Mouse (Mus musculus): ENCODE measurements around the gene Chrna9. TPM values are rescaled to one million over a fixed set of nuclear protein-coding genes. Genes with fewer than 3 reads are reported as not detected.

Gene Chrna9
- polyA plus RNA-seq (2015; fragmentation: Nextera tagmentation; extraction: Ambion mirVana), result 0.37 TPM in 1 of 2 replicates, not detected in the other

GRCm38 (mm10) chr5:65934783-65935182, at the start of gene Chrna9:
Gene Chrna9 (plus strand): TSS chr5:65934921.
- no peak within 1 kb of the TSS for H3K27ac ChIP-seq
- H3K4me2 ChIP-seq, result no peak within 1 kb of the TSS
- WGBS, result 86% methylated on average over 5 of the region's 5 CpGs
- no peaks in the 10 kb centered on the region for H3K4me1 ChIP-seq
- no peaks in the 10 kb centered on the region for H3K27me3 ChIP-seq
- no peak within 1 kb of the TSS for H3K9ac ChIP-seq
- no peaks in the 10 kb centered on the region for H3K9me3 ChIP-seq
- H3K4me3 ChIP-seq, result no peak within 1 kb of the TSS
- ATAC-seq (ENCODE audit: insufficient number of reproducible peaks, insufficient read depth, low FRiP score, low TSS enrichment, low read depth), result no peak
- H3K36me3 ChIP-seq, result no peaks in the 10 kb centered on the region

GRCm38 (mm10) chr5:65885699-65886443, 48.9 kb upstream of the Chrna9 start:
- Histone ChIP-seq H3K9ac (no peak overlapping the region), H3K27me3 (no peaks in the 10 kb centered on the region), H3K27ac (no peak overlapping the region), H3K4me1 (peaks cover 7% of the 10 kb centered on the region; the same call in 1 of the 2 replicates), H3K4me2 (no peak overlapping the region), H3K4me3 (no peak overlapping the region), H3K9me3 (no peaks in the 10 kb centered on the region), H3K36me3 (no peaks in the 10 kb centered on the region)
- no peak for ATAC-seq (ENCODE audit: insufficient number of reproducible peaks, insufficient read depth, low FRiP score, low TSS enrichment, low read depth)
- 82% methylated on average over 15 of the region's 15 CpGs for WGBS

DNA sequence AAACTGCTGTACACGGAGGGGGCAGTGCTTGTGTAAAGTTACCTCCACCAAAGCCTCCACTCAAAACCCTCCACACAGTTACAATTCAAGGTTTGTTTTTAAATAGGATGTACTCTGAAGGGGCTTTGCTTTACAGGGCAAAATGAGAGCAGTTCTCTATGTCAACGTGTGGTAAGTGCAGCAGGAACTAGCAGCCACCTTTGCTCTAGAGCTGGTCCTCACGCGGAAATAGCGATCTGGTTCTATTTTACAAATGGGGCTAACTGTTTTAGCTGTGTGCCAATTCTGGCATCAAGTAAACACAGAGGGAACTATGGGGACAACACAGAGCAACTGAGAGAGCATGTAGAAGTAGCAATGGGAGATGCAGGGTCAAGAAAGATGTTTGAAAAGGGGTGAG, 46.6 kb upstream of the Chrna9 start:
- H3K9me3 ChIP-seq, result no peaks in the 10 kb centered on the region
- WGBS, result 91% methylated on average over 5 of the region's 5 CpGs

DNA sequence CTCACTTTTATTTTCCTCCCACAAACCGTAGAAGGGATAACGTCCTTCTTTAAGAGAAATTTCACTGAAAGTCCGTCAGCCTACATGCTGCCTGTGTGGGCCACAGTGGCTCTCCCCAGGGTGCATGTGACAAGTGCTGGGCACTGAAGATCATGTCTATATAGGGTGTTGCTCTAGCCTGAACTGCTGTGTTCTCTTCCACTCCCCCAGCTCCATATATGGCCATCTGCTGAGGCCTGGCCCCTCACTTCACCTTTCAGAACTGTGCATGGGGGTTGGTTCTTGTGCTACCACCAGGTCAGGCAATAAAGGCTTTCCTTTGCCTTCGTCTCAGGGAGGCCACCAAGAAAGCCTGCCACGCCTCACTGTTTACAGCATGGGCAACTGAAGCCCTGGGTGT, 45.7 kb upstream of the Chrna9 start:
- no peaks in the 10 kb centered on the region for H3K9me3 ChIP-seq
- H3K4me1 ChIP-seq, result no peaks in the 10 kb centered on the region
- H3K36me3 ChIP-seq, result no peaks in the 10 kb centered on the region
- no peak overlapping the region for H3K27ac ChIP-seq
- no peak overlapping the region for H3K4me2 ChIP-seq
- no peak overlapping the region for H3K4me3 ChIP-seq
- 77% methylated on average over 5 of the region's 5 CpGs for WGBS
- no peak overlapping the region for H3K9ac ChIP-seq
- ATAC-seq (ENCODE audit: insufficient number of reproducible peaks, insufficient read depth, low FRiP score, low TSS enrichment, low read depth), result no peak
- no peaks in the 10 kb centered on the region for H3K27me3 ChIP-seq

More for the DNA sequence above, 46.6 kb upstream of the Chrna9 start:
- no peak overlapping the region for H3K27ac ChIP-seq
- H3K4me2 ChIP-seq, result no peak overlapping the region
- H3K27me3 ChIP-seq, result no peaks in the 10 kb centered on the region
- H3K4me1 ChIP-seq, result 0 out of 2 replicates have a peak, but pooled peaks cover 2% of the 10 kb centered on the region
- no peak overlapping the region for H3K4me3 ChIP-seq
- no peak overlapping the region for H3K9ac ChIP-seq
- H3K36me3 ChIP-seq, result no peaks in the 10 kb centered on the region
- no peak for ATAC-seq (ENCODE audit: insufficient number of reproducible peaks, insufficient read depth, low FRiP score, low TSS enrichment, low read depth)

DNA sequence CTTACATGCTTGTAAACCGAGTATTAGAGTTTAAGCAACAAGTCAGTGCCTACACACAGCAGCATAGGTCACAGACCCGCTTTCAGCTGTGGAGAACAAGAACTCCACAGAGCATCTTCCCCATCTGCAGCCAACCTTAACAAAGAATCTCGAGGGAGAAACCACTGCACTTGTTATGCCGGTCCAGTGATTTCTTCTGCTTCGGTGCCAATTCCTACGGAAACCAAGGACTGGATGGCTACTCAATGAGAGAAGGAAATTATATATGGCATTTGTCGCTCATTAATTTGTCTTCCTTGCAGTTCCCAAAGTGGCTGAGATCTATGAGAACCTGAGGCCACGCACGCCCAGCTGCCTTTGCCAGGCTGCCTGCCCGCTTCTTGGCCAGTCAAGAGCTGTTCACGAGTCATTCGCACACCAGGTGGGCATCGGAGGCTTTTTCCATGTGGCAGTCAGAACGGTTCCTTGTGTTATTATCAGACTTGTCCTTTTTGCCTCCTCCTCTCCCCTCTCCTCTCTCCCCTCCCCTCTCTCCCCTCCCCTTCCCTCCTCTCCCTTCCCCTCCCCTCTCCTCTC, 43.4 kb upstream of the Chrna9 start:
- WGBS, result 85% methylated on average over 14 of the region's 14 CpGs
- Histone ChIP-seq H3K27me3 (no peaks in the 10 kb centered on the region), H3K4me3 (no peak overlapping the region), H3K9me3 (no peaks in the 10 kb centered on the region), H3K4me1 (no peaks in the 10 kb centered on the region), H3K9ac (no peak overlapping the region), H3K36me3 (no peaks in the 10 kb centered on the region), H3K27ac (no peak overlapping the region), H3K4me2 (no peak overlapping the region)
- no peak for ATAC-seq (ENCODE audit: insufficient number of reproducible peaks, insufficient read depth, low FRiP score, low TSS enrichment, low read depth)

- no peaks in the 10 kb centered on the region for H3K4me1 ChIP-seq
- 77% methylated on average over 6 of the region's 6 CpGs for WGBS
- H3K4me3 ChIP-seq, result no peak overlapping the region
- H3K27me3 ChIP-seq, result no peaks in the 10 kb centered on the region
- H3K9ac ChIP-seq, result no peak overlapping the region
- no peak for ATAC-seq (ENCODE audit: insufficient number of reproducible peaks, insufficient read depth, low FRiP score, low TSS enrichment, low read depth)
- no peaks in the 10 kb centered on the region for H3K9me3 ChIP-seq
- no peak overlapping the region for H3K27ac ChIP-seq
- H3K4me2 ChIP-seq, result no peak overlapping the region
- no peaks in the 10 kb centered on the region for H3K36me3 ChIP-seq
These were observed 39.5 kb upstream of the Chrna9 start for GRCm38 (mm10) chr5:65895121-65895692.

GRCm38 (mm10) chr5:65895764-65896163, 39.0 kb upstream of the Chrna9 start:
- Histone ChIP-seq H3K27ac (no peak overlapping the region), H3K9me3 (no peaks in the 10 kb centered on the region), H3K27me3 (no peaks in the 10 kb centered on the region), H3K4me2 (no peak overlapping the region), H3K4me1 (peaks cover 3% of the 10 kb centered on the region; the same call in 1 of the 2 replicates), H3K4me3 (no peak overlapping the region), H3K36me3 (no peaks in the 10 kb centered on the region), H3K9ac (no peak overlapping the region)
- 72% methylated on average over 7 of the region's 7 CpGs for WGBS
- ATAC-seq (ENCODE audit: insufficient number of reproducible peaks, insufficient read depth, low FRiP score, low TSS enrichment, low read depth), result no peak

- 88% methylated on average over 2 of the region's 2 CpGs for WGBS
- no peak for ATAC-seq (ENCODE audit: insufficient number of reproducible peaks, insufficient read depth, low FRiP score, low TSS enrichment, low read depth)
These were observed 37.0 kb upstream of the Chrna9 start for GRCm38 (mm10) chr5:65897731-65898130.

GRCm38 (mm10) chr5:65898683-65899082, 36.0 kb upstream of the Chrna9 start:
- no peak overlapping the region for H3K4me3 ChIP-seq
- no peak for ATAC-seq (ENCODE audit: insufficient number of reproducible peaks, insufficient read depth, low FRiP score, low TSS enrichment, low read depth)
- peaks cover 7% of the 10 kb centered on the region; the same call in 1 of the 2 replicates for H3K9me3 ChIP-seq
- H3K4me2 ChIP-seq, result no peak overlapping the region
- H3K27me3 ChIP-seq, result no peaks in the 10 kb centered on the region
- peaks cover 6% of the 10 kb centered on the region; the same call in 1 of the 2 replicates for H3K4me1 ChIP-seq
- H3K27ac ChIP-seq, result no peak overlapping the region
- WGBS, result 77% methylated on average over 3 of the region's 3 CpGs
- no peaks in the 10 kb centered on the region for H3K36me3 ChIP-seq
- no peak overlapping the region for H3K9ac ChIP-seq

More at GRCm38 (mm10) chr5:65897731-65898130, 37.0 kb upstream of the Chrna9 start:
- H3K27ac ChIP-seq, result no peak overlapping the region
- no peaks in the 10 kb centered on the region for H3K9me3 ChIP-seq
- H3K9ac ChIP-seq, result no peak overlapping the region
- no peaks in the 10 kb centered on the region for H3K36me3 ChIP-seq
- no peaks in the 10 kb centered on the region for H3K27me3 ChIP-seq
- H3K4me2 ChIP-seq, result no peak overlapping the region
- no peak overlapping the region for H3K4me3 ChIP-seq
- peaks cover 6% of the 10 kb centered on the region; the same call in 1 of the 2 replicates for H3K4me1 ChIP-seq

DNA sequence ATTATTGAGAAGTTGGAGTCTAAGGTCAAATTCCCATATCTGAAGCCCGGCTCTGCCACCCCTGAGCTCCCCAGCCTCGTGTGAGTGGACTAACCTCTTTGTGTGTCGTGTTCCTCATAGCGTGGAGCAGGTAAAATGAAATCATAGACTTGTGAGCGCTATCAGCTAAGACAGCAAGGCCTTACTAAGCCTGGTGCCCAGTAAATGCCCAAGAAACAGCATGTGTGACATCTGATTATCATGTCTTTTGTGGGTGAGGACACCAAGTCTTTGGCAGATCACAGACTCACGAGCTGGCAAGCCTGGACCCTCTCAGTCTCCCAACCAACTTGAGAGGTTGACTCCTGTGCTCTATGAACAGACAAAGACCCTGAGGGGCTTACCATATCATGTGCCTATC, 34.6 kb upstream of the Chrna9 start:
- ATAC-seq (ENCODE audit: insufficient number of reproducible peaks, insufficient read depth, low FRiP score, low TSS enrichment, low read depth), result no peak
- H3K36me3 ChIP-seq, result no peaks in the 10 kb centered on the region
- H3K9ac ChIP-seq, result no peak overlapping the region
- H3K4me3 ChIP-seq, result no peak overlapping the region
- WGBS, result 88% methylated on average over 6 of the region's 6 CpGs
- no peaks in the 10 kb centered on the region for H3K27me3 ChIP-seq
- H3K4me2 ChIP-seq, result no peak overlapping the region
- no peak overlapping the region for H3K27ac ChIP-seq
- peaks cover 6% of the 10 kb centered on the region; the same call in 1 of the 2 replicates for H3K4me1 ChIP-seq
- peaks cover 18% of the 10 kb centered on the region; the same call in 1 of the 2 replicates for H3K9me3 ChIP-seq

DNA sequence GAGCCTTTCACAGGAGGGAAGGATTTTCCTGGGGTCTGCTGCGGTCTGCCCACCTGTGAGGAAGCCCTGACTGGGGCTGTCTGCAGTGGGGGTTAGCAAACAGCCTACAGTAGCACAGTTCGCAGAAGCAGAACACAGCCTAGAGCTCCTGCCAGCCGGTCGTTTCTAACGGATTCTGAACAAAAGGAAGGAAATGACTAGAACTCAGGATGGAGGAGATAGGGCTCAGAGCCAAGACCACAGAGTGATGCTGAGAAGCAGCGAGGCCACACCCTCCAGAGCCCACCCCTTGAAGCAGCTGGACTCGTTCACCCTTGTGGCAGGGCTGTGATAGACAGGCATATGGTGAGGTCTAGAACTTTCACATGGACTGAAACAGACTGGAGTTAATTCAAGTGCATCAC, 33.9 kb upstream of the Chrna9 start:
- H3K4me1 ChIP-seq, result peaks cover 6% of the 10 kb centered on the region; the same call in 1 of the 2 replicates
- no peak overlapping the region for H3K4me2 ChIP-seq
- no peaks in the 10 kb centered on the region for H3K36me3 ChIP-seq
- H3K9me3 ChIP-seq, result peaks cover 18% of the 10 kb centered on the region; the same call in 1 of the 2 replicates
- no peak overlapping the region for H3K4me3 ChIP-seq
- H3K9ac ChIP-seq, result no peak overlapping the region
- 56% methylated on average over 7 of the region's 7 CpGs for WGBS
- H3K27me3 ChIP-seq, result no peaks in the 10 kb centered on the region
- ATAC-seq (ENCODE audit: insufficient number of reproducible peaks, insufficient read depth, low FRiP score, low TSS enrichment, low read depth), result 0 out of 2 replicates have a peak, but pooled peaks have one; percentile 59
- H3K27ac ChIP-seq, result no peak overlapping the region

All from embryonic facial prominence, embryonic 13.5 days (tissue).